Mouse (Mus musculus): Measurements from ENCODE around the gene Bub1b.
"Not testable (repeated sequence)": the region's sequence is repeated elsewhere in the genome, so short reads cannot be mapped to it uniquely, and the experiment has no call there.

Bub1b gene

DNA sequence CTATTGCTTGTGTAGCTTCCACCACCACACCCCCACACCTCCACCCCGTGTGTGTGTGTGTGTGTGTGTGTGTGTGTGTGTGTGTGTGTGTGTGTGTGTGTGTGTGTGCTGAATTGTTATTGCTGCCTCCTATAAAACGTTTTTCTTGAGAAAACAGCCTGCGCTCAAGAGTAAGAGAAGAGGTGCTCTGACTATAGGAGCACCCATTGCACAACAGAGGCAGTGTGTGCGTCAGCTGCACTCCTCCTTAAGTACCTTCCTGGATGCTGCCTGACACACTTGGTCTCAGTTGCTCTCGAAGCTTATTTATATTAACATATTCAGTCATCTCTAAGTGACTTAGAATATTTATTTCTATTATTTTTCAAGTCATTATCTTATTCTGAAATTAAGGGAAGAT, 20.0 kb downstream of the Bub1b start:
- no peak for DNase-seq (ENCODE audit: low read depth)

DNA sequence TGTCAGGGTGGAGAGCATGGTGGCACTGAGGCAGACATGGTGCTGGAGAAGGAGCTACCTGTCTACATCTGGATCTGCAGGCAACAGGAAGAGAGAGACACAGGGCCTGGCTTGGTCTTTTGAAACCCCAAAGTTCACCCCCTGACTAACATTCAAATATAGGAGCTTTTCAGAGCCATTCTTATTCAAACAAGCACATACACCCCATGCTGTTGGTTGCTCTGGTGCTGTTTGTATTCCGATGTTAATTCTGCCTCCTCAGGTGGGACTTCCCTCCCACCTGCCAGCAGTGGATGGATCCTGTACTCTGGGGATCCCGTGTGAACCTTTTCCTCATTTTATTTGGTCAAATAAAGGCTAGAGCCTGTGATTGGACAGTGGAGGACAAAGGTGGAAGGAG, 22.1 kb downstream of the Bub1b start:
- no peak for DNase-seq (ENCODE audit: low read depth)

DNA sequence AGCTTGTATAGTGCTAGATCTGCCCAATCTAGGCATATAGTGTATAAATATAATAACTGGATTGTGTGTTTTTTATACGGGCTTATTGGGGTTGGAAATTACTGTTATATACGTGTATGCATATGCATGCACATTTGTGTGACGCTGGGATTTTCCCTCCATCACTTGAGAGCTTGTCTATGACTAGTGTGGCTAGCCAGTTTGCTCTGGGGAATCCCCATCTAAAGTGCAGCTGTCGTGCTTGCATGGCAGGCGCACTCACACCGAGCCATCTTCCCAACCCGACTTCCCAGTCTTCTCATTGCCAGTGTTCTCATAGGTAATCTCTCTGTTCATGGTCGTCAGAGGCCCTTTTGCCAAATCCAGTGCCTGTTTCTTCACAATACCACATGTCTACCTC, 22.6 kb downstream of the Bub1b start:
- peak; percentile 58 for DNase-seq (ENCODE audit: low read depth)

DNA sequence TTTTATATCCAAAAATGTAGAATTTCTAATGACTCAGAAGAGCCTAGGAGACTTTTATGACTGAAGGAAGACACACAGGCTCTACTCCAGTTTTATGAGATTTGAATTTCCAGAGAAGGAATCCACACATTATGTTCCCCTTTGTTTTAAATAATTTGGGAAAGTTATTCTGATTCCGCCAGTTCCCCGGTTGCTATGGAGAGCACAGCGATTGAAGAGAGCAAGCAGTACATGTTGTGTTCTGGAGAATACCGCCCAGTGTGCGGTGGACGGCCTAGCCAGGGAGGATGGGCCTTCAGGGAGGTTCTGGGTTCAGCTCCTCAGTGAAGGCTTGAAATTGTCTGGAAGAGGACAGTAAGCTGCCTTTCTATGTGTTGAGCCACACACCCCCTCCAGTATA, 31.3 kb downstream of the Bub1b start:
- no peak for DNase-seq (ENCODE audit: low read depth)

DNA sequence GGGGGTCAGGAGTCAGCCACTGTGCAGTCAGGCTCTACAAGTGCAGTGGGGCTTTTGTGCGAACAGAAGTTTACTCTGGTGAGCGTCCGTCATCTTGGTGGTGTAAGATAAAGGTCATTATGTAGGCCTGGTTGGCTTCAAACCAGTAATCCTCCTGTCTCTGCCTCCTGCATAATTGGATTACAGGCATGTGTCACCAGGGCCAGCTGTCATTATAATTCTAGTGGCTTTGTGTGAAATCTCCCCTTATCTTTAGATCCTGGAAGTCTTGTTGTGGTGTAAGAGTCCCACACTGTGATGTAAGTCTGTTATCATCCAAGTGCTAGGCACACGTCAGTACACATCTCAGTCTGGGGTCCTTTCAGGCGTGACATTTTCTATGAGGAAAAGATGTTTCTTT, 35.4 kb downstream of the Bub1b start:
- no peak for DNase-seq (ENCODE audit: low read depth)

DNA sequence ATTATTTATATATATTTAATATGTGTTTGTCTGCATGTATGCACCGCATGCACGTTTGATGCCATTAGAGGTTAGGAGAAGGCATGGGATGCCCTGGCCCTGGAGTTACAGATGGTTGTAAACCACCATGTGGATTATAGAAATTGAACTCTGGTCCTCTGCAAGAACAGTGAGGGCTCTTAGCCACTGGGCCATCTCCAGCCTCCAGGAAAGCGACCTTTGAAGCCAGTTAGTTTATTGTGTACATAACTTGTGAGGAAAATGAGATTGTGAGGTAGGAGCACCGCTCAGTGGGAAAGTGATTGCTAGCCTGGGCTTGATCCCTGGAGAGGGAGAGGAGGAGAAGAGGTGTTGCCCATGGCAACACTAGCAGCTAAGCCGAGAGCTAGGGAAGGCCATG, 39.2 kb downstream of the Bub1b start:
- DNase-seq (ENCODE audit: low read depth), result no peak

DNA sequence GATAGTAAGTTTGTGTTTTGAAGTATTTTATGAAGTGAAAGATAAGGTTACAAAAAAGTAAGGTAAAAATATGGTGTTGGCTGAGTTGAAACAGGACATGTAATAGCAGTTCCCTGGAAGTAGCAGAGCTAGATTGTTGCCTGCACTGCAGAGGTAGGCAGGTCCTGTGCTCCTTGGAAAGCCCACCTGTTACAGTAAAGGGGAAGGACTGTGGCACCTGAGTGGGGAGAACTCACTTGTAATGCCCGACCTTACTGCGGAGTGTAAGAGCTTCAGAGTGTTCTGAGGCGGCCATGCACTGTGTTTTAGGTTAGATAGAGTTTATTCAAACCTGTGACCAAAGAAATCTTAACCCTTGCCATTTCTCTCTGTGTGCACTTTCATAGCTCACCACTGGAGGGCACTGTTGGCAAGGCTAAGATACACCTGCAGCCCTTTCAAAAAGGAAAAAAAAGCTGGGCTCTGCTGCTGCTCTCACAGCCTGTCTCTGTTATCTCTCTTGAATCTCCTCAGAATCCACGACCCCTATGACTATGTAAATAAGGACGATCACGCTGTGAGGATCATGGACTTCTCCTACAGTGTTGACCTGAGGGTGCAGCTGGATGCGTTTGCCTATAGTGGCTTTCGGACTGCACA, 40.0 kb downstream of the Bub1b start:
- peak; percentile 91 for DNase-seq (ENCODE audit: low read depth)

DNA sequence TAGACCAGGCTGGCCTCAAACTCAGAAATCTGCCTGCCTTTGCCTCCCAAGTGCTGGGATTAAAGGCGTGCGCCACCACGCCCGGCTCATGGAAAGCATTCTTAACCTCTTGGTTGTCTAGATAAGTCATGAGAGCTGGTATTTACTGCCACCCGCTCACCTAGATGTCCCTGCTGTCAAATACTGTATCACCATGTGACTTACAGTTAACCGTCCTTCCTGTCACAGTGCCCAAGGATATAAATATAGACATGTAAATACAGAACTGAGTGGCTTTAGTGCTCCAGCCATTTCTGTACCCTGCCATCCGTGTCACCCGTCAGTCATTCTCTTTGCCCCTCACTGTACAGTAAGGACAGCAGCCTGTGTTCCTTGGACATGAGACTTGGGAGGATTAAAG, 40.7 kb downstream of the Bub1b start:
- DNase-seq (ENCODE audit: low read depth), result no peak

DNA sequence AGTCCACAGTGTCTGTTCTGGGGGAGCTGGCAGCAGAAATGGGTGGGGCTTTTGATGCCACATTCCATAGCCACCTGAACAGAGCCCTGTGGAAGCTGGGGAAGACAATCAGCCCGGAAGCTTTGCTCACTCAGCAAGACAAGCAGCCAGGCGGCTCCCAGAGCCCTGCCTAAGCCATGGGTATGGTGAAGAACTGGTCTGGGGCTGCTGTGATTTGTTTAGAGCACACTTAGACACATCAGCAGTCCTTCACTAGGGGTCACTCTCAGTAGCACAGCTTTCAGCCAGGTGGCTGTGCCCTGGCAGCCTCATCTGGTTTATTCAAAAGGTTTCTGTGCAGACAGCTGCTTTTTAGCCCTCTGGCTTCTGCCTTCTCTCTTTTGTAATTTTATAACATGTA, 43.1 kb downstream of the Bub1b start:
- no peak for DNase-seq (ENCODE audit: low read depth)

DNA sequence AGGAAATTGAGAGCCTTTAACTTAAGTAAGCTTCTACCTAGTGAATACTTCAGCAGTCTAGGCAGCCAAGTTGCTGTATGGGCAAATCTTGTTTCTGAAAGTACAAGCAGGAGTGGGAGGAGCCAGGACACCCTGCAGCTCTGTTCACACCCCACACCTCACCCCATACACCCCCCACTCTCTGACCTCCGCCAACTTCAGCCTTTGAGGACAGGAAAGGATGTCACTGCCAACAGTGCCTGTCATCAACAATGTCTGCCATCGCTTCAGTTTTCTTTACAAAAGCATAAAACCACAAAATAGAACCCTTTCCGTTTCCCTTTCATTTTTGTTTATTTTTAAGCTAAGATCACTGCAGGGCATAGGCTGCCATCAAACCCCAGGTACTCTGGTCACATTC, 44.4 kb downstream of the Bub1b start:
- DNase-seq (ENCODE audit: low read depth), result peak; percentile 88

DNA sequence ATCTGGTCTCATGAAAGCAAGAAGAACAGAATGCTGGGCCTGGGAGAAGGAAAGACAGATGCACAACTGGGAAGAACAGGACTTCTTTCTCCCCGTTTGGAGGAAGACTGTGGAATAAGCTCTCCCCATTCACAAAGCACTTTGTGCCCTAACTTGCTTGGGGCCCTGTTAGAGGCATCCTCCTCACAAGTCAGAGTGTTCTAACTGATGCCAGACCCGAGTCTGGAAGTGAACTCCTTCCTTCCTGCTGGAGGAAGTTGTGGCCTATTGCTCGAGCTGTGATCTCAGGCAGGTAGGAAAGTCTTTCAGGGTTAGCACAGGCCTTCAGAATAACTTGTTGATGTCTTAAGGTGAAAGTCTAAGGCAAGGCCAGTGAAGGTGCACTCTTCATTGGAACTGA, 44.9 kb downstream of the Bub1b start:
- DNase-seq (ENCODE audit: low read depth), result peak; percentile 78

DNA sequence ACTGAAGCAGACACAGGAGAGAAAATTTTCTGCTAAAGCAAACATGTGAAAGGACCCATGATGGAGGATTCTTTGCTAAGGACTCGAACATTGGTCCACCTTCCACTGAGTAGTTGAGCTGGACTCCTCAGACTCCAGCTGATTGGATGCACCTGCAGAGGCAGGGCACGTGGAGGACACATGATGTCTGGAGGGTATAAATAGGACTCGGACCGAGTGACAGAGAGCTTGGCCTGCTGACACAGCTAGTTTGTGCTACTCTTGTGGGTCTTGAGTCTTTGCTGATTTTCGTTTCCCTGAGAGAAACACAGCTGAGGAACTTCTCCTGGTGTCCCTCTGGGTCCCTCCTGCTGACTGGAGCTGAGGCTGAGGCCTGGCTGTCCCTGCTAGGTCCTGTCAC, 48.7 kb downstream of the Bub1b start:
- no peak for DNase-seq (ENCODE audit: low read depth)

DNA sequence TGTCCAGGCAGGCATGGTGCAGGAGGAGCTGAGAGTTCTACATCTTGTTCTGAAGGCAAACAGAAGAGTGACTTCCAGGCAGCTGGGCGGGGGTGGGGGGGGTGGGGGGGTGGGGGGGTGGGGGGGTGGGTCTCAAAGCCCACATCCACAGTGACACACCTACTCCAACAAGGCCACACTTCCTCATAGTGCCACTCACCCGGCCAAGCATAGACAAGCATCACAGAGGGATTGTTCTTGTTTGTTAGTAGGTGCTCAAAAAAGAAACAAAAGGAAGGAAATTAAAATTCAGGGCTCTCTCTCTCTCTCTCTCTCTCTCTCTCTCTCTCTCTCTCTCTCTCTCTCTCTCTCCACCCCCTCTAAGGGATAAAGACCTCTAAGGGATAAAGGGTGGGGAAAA, 52.7 kb downstream of the Bub1b start:
- not testable (repeated sequence) for DNase-seq (ENCODE audit: low read depth)

DNA sequence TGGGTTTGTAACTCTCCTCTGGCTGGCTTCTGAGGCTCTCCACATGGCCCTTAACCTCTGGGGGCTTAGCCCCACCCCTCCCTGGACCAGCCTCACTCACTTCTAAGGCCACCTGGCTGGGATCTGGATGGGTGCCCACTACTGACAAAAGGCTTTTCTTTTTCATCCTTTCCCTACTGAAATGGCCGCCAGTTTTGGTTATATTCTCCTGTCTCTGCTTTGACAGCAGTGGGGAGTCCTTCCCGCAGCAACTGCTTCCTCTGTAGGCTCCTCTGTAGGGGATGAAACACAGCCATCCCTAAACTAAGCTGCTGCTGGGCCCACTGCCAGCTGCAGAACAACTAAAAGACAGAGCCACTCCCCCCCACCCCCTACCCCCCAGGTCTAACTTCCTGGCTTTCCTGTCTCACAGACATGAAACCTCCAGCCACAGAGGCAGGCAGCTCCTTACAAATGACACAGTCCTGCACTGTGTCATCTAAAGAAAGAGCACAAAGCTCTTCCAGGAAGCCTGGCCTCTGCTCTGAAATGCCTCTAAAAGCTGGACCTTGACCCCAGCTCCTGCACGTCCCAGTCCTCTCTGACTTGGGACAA, 58.8 kb downstream of the Bub1b start:
- DNase-seq (ENCODE audit: low read depth), result peak; percentile 41

DNA sequence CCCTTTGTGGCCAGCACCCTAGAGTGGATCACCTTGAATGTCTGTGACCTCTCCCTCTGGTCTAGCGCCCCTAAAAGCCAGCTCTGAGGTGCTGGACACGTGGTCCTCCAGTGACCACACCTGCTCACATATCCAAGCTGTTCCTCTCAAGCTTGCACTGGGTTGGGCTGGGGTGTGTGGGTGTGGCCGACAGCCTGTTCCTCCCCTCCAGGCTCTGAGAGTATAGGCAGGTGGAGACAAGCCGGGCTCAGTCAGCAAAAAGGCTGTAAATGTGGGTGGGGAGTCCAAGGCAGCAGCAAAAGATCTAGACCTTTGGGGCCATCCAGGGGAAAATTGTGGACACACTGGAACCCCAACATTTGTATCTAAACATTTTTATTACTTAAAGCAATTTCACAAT, 60.4 kb downstream of the Bub1b start:
- no peak for DNase-seq (ENCODE audit: low read depth)

DNA sequence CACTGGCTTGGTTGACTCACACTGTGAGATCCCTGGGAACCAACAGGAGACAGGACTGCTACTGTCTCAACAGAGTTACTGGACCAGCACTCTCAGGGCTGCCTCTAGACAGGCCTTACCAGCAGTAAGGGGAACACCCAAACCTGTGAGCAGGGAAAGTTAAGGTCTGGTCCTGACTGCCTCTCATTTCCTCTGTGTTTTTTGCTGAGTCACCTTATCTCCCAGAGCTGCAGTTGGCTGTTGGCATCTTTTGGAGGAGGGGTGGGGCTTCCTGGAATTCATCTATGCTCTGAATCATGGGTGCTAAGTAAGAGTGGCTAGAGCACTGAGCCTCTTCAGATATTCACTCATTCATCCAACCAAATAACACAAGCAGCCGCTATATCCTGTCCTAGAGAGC, 61.1 kb downstream of the Bub1b start:
- no peak for DNase-seq (ENCODE audit: low read depth)

DNA sequence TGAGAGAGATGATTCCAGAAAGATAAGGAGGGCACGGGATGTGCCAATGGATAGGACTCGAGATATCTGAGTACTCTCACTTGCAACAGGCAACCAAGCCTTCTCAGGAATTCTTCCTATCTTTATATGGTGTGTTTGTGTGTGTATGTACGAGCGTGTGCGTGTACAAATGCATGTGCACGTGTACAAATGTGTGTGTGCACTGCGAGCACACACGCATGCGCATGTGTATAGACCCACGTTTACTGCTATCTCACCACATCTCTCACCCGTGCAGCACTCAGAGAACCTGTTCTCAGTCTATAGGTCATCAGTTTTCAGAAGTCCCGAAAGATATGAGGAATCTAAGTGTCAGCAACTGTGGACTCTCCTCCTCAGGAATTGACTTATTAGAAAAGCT, 61.5 kb downstream of the Bub1b start:
- DNase-seq (ENCODE audit: low read depth), result no peak

DNA sequence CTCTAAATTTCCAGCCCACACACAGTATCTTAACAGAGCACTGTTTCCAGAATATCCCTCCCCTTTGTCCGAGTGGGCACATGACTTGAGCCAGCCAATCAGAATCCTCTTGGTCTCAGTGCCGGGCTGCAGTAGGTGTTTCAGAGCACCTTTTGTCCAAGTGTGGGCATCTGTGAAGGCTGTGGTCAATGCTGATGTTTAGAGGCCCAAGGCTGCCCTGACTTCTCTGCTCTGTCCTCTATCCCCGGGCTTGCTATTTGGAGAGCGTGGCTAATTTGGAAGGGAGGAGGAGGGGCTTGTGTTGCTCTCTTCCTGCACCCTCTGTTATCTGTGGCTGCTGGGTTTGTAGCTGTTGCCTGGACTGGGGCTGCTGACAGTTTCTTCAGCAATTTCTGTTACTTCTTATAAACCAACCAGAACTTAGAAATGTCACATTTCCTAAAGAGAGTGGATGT, 62.0 kb downstream of the Bub1b start:
- DNase-seq (ENCODE audit: low read depth), result peak; percentile 56

DNA sequence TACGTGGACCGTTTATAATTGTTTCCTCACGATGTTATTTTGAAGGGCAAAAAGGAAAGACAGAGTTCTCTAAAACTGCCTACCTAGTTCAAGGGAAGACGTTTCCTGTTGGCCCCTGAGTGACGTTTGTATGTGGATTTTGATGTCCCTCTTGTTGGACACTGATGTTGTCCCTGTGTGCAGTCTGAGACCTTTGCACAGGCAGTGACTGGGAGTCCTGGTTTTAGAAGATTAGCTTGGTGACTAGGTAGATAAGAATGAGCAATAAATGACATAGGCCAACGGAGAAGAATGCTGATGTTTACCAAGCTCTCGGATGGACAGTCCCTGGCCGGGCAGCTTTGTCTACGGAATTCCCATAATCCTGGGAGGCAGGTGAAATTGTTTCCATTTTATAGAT, 63.9 kb downstream of the Bub1b start:
- no peak for DNase-seq (ENCODE audit: low read depth)

DNA sequence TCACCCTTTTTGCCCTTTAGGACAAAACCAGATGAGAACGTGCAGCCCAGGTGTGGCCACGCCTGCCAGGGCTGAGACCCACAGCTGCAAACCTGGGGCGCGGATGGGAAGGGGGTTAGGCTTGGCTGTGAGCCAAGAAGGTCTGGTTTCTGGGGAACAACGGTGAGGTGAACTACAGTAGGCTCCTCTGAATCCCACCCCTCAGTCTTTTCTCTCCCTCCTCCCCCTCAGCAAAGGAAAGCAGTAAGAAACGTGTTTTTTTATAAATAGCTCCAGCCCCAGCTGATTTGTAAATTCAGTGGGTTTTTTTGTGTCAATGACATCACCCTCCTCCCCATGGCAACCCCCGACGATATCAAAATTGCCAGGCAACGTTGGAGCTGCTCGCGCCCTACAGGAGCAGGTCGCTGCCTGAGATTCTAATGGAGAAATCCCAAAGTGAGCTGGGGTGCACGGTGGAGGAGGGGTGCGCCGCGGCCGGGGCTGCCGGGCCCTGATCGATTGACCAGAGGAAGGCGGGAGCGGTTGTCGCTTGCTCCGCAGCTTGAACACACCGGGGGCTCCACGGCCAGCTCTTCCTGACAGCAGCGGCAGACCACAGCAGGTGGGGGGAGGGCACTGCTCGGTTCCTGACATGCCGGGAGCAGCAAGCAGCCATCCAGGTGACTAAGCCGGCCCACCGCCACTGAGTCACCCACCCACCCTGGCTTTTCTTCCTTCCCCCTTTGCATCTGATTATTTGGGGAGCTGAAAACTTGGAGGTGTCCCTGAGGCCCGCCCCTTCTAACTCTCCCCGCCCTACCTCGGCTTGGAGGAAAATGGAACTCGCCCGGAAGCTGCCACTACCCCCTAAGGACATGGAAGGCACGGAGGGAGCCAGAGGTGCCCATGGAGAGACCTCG, 65.1 kb downstream of the Bub1b start, which contains the start of gene Pak6:
Gene Pak6, plus strand, starts transcription at position 402 of the 902 bp plus-strand sequence.
- DNase-seq (ENCODE audit: low read depth), result peak; percentile 59

DNA sequence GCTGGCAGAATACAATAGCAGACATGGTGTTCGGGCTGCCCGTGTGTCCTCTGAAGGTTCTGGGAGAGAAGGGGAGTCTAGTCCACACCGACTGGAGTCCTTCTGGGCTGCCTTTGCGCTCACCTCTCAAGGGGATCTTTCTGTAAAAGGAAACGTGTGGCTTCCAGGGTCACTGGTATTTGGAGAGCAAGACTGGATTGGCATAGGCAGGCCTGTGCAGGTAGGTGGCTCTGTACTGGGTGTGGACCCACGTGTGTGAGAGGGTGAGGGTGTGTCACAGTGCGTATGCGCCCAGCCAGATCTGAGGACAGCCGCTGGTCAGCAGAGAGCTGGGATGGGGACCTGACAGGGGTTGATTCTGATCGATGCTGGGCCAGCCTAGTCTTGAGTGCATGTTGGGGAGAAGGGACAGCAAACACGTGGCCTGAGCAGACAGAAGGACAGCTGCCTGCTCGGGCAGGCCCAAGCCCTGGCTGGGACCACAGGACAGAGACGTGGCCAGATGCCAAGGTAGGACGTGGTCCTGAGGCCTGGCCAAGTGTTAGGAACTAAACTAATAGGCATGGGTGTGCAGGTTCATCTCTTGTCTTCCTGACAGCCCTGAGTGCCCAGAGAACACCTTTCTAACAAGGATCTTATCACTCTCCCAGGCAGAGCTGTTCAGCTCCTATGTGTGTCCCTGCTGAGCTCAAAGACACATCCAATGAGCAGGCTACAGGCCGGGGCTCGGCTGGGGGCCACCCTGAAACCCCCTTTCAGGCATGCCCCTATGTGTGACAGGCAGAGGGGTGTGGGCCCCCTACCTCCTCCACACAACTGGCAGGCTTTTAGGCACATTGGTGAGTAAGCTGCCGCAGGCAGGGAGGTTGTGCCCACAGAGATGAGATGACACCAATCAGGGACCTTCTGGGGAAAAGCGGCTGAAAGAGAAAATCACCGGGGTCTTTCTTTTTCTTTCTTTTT, 66.1 kb downstream of the Bub1b start:
- no peak for DNase-seq (ENCODE audit: low read depth)

DNA sequence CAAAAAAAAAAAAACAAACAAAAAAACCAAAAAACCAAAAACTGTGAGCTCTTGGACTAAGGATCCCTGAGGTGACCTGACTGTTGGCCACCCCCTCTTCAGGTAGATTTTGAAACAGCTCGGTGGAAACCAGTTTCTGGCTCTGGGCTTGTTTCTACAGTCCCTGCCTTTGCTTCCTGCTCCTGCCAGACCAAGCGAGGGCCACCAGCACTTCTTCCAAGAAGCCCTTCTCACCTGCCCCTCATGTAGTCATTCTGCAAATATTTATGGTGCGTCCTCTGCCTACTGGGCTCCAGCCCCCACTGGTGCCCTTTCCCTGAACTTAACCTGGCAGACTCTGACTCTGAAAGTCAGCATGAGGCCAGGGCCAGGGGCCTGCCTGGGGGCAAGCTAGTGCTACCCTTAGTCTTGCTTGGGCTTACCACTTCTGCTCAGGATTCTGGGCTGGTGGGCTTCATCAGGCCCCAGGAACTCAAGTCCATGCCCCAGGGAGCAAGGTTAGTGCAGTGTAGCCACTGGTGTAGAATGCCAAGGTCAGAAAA, 67.0 kb downstream of the Bub1b start:
- DNase-seq (ENCODE audit: low read depth), result no peak

All from naive thymus-derived CD4-positive, alpha-beta T cell, adult 2 months (primary cell).